Mouse (Mus musculus) brain, embryonic 14.5 days (tissue): ENCODE results near the gene Utp20. TPM values are rescaled to one million over a fixed set of nuclear protein-coding genes. Genes with fewer than 3 reads are reported as not detected.
"Not testable (repeated sequence)": the region's sequence is repeated elsewhere in the genome, so short reads cannot be mapped to it uniquely, and the experiment has no call there.

Source experiments
- DNase-seq: peaks from one replicate; pipeline ENCODE4 v3.0.0-alpha.2; 2011; ENCODE audit warnings: low read depth
- CTCF ChIP-seq: fragments of 200-500 bp; IDR thresholded peaks from 2 replicates; pipeline ENCODE4 v1.5.1; 2012; ENCODE audit warnings: inconsistent platforms, mild to moderate bottlenecking, moderate library complexity, borderline replicate concordance; ENCODE audit not compliant: insufficient read depth, insufficient read length; ENCODE audit errors: extremely low read depth
- POLR2A ChIP-seq: fragments of 200-500 bp; IDR thresholded peaks from 2 replicates; pipeline ENCODE4 v1.6.1; 2012; ENCODE audit warnings: mild to moderate bottlenecking, inconsistent platforms, borderline replicate concordance; ENCODE audit not compliant: poor library complexity, insufficient read depth, insufficient read length, severe bottlenecking; ENCODE audit errors: extremely low read depth
- polyA plus RNA-seq: library from polyadenylated mRNA; depleted of rRNA; stranded (reverse); fragments of >200 nt; gene quantifications from 2 replicates; pipeline ENCODE4 v1.2.3, GENCODE M21; 2012

Utp20 gene
- polyA plus RNA-seq, 1 experiment = 12.9 TPM

GRCm38 (mm10) chr10:88780716-88781115 is 45.9 kb downstream of the Utp20 start:
- DNase-seq = no peak
- no peak for TF ChIP-seq POLR2A
- TF ChIP-seq CTCF = no peak

GRCm38 (mm10) chr10:88776206-88776605 is 50.4 kb downstream of the Utp20 start:
- no peak for DNase-seq
- TF ChIP-seq POLR2A (no peak), CTCF (no peak)

GRCm38 (mm10) chr10:88772965-88773364 is 53.6 kb downstream of the Utp20 start:
- not testable (repeated sequence) for DNase-seq

- no peak for TF ChIP-seq POLR2A
- no peak for TF ChIP-seq CTCF
- DNase-seq = no peak
These were observed 56.9 kb downstream of the Utp20 start for GRCm38 (mm10) chr10:88769676-88770075.

GRCm38 (mm10) chr10:88768961-88769360 is 57.6 kb downstream of the Utp20 start:
- DNase-seq = no peak
- no peak for TF ChIP-seq POLR2A
- TF ChIP-seq CTCF = no peak

- TF ChIP-seq CTCF (no peak), POLR2A (no peak)
- DNase-seq = no peak
These were observed 61.0 kb downstream of the Utp20 start for GRCm38 (mm10) chr10:88765431-88766142.

- no peak for DNase-seq
- TF ChIP-seq POLR2A = no peak
- no peak for TF ChIP-seq CTCF
These were observed 64.9 kb downstream of the Utp20 start for GRCm38 (mm10) chr10:88761524-88762212.

GRCm38 (mm10) chr10:88741426-88741825 is 85.2 kb downstream of the Utp20 start:
- TF ChIP-seq POLR2A (no peak), CTCF (no peak)
- no peak for DNase-seq

- no peak for DNase-seq
- TF ChIP-seq POLR2A = no peak
- no peak for TF ChIP-seq CTCF
These were observed 85.8 kb downstream of the Utp20 start for GRCm38 (mm10) chr10:88740781-88741180.

- no peak for TF ChIP-seq CTCF
- TF ChIP-seq POLR2A = no peak
- DNase-seq = no peak
These were observed 86.8 kb downstream of the Utp20 start for GRCm38 (mm10) chr10:88739818-88740217.

GRCm38 (mm10) chr10:88739074-88739473 is 87.5 kb downstream of the Utp20 start:
- not testable (repeated sequence) for DNase-seq

GRCm38 (mm10) chr10:88732309-88732622 is 94.3 kb downstream of the Utp20 start:
- no peak for TF ChIP-seq POLR2A
- TF ChIP-seq CTCF = no peak
- DNase-seq = no peak

GRCm38 (mm10) chr10:88731496-88732308 is 94.9 kb downstream of the Utp20 start:
- no peak for TF ChIP-seq POLR2A
- no peak for TF ChIP-seq CTCF
- no peak for DNase-seq
